Mouse (Mus musculus): Measurements from ENCODE around the gene Cnst. TPM values are rescaled to one million over a fixed set of nuclear protein-coding genes. Genes with fewer than 3 reads are reported as not detected.
"Not testable (repeated sequence)": the region's sequence is repeated elsewhere in the genome, so short reads cannot be mapped to it uniquely, and the experiment has no call there.

Cnst gene
- polyA plus RNA-seq, 1 experiment from 2014 or later = 33.5 TPM

- ATAC-seq (ENCODE audit: insufficient read depth, low FRiP score, low TSS enrichment) (no peak), DNase-seq (ENCODE audit: low spot score) (no peak)
- no peaks in the 10 kb centered on the region for H3K4me1 ChIP-seq (ENCODE audit: control insufficient read depth, insufficient read depth, low read length)
- H3K9ac ChIP-seq (ENCODE audit: low read length) = no peak overlapping the region
- H3K36me3 ChIP-seq (ENCODE audit: control insufficient read depth, insufficient read depth, low read length) = no peaks in the 10 kb centered on the region
- H3K4me3 ChIP-seq (ENCODE audit: low read depth, low read length) = no peak overlapping the region
- no peaks in the 10 kb centered on the region for H3K27me3 ChIP-seq (ENCODE audit: control insufficient read depth, insufficient read depth, low read length)
- no peaks in the 10 kb centered on the region for H3K9me3 ChIP-seq (ENCODE audit: control insufficient read depth, low read length)
- H3K27ac ChIP-seq (ENCODE audit: low read depth, low read length) = no peak overlapping the region
- H3K4me2 ChIP-seq (ENCODE audit: low read depth) = no peak overlapping the region
- 81% methylated on average over 11 of the region's 11 CpGs for WGBS
Measured at GRCm38 (mm10) chr1:179632746-179633413, 86.7 kb downstream of the Cnst start.

DNA sequence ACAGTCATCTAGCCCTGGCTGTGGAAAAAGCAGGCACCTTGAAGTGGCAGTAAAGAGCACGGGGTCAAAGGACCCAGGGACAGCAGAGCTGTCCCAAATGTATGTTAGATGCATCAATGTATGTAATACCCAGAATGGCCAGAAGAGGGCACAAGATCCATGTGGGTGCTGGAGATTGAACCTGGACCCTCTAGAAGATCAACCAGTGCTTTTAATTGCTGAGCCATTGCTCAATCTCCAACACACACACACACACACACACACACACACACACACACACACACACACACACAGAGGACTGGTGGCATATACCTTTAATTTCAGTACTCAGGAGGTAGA, 87.2 kb downstream of the Cnst start:
- Histone ChIP-seq H3K4me3 (ENCODE audit: low read depth, low read length) (no peak overlapping the region), H3K27me3 (ENCODE audit: control insufficient read depth, insufficient read depth, low read length) (no peaks in the 10 kb centered on the region), H3K9ac (ENCODE audit: low read length) (no peak overlapping the region), H3K4me2 (ENCODE audit: low read depth) (no peak overlapping the region), H3K36me3 (ENCODE audit: control insufficient read depth, insufficient read depth, low read length) (no peaks in the 10 kb centered on the region), H3K27ac (ENCODE audit: low read depth, low read length) (no peak overlapping the region), H3K4me1 (ENCODE audit: control insufficient read depth, insufficient read depth, low read length) (no peaks in the 10 kb centered on the region), H3K9me3 (ENCODE audit: control insufficient read depth, low read length) (no peaks in the 10 kb centered on the region)
- ATAC-seq (ENCODE audit: insufficient read depth, low FRiP score, low TSS enrichment) (no peak), DNase-seq (ENCODE audit: low spot score) (no peak)
- WGBS = 18% methylated on average over 1 of the region's 1 CpGs

GRCm38 (mm10) chr1:179634159-179634558, 88.0 kb downstream of the Cnst start:
- no peak overlapping the region for H3K9ac ChIP-seq (ENCODE audit: low read length)
- H3K36me3 ChIP-seq (ENCODE audit: control insufficient read depth, insufficient read depth, low read length) = no peaks in the 10 kb centered on the region
- no peak for DNase-seq (ENCODE audit: low spot score)
- no peak overlapping the region for H3K4me3 ChIP-seq (ENCODE audit: low read depth, low read length)
- no peak overlapping the region for H3K4me2 ChIP-seq (ENCODE audit: low read depth)
- no peaks in the 10 kb centered on the region for H3K4me1 ChIP-seq (ENCODE audit: control insufficient read depth, insufficient read depth, low read length)
- H3K27me3 ChIP-seq (ENCODE audit: control insufficient read depth, insufficient read depth, low read length) = no peaks in the 10 kb centered on the region
- WGBS = 88% methylated on average over 3 of the region's 3 CpGs
- no peaks in the 10 kb centered on the region for H3K9me3 ChIP-seq (ENCODE audit: control insufficient read depth, low read length)
- no peak for ATAC-seq (ENCODE audit: insufficient read depth, low FRiP score, low TSS enrichment)
- H3K27ac ChIP-seq (ENCODE audit: low read depth, low read length) = no peak overlapping the region

DNA sequence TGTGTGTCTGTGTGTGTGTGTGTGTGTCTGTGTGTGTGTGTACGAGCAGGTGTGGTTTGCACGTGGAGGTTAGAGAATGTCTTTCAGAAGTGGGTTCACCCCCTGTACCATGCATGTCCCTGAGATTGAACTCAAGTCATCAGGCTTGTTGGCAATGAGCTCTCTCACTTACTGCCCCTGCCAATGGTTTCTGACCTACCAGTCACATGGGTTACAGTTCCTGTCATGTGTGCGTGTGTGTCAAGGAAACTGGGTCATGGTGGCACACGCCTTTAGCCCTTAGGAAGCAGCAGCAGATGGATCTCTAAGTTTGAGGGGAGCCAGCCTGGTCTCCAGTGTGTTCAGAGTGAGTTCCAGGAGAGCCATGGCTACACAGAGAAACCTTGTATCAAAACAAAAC, 96.6 kb downstream of the Cnst start:
- Histone ChIP-seq H3K4me2 (ENCODE audit: low read depth) (no peak overlapping the region), H3K4me1 (ENCODE audit: control insufficient read depth, insufficient read depth, low read length) (no peaks in the 10 kb centered on the region), H3K4me3 (ENCODE audit: low read depth, low read length) (no peak overlapping the region), H3K9ac (ENCODE audit: low read length) (no peak overlapping the region), H3K9me3 (ENCODE audit: control insufficient read depth, low read length) (no peaks in the 10 kb centered on the region), H3K36me3 (ENCODE audit: control insufficient read depth, insufficient read depth, low read length) (no peaks in the 10 kb centered on the region), H3K27me3 (ENCODE audit: control insufficient read depth, insufficient read depth, low read length) (no peaks in the 10 kb centered on the region), H3K27ac (ENCODE audit: low read depth, low read length) (no peak overlapping the region)
- no peak for ATAC-seq (ENCODE audit: insufficient read depth, low FRiP score, low TSS enrichment)
- no peak for DNase-seq (ENCODE audit: low spot score)
- WGBS = 88% methylated on average over 4 of the region's 4 CpGs

- no peak overlapping the region for H3K27ac ChIP-seq (ENCODE audit: low read depth, low read length)
- no peaks in the 10 kb centered on the region for H3K27me3 ChIP-seq (ENCODE audit: control insufficient read depth, insufficient read depth, low read length)
- no peak overlapping the region for H3K4me3 ChIP-seq (ENCODE audit: low read depth, low read length)
- no peaks in the 10 kb centered on the region for H3K9me3 ChIP-seq (ENCODE audit: control insufficient read depth, low read length)
- no peaks in the 10 kb centered on the region for H3K36me3 ChIP-seq (ENCODE audit: control insufficient read depth, insufficient read depth, low read length)
- no peak overlapping the region for H3K4me2 ChIP-seq (ENCODE audit: low read depth)
- DNase-seq (ENCODE audit: low spot score) (no peak), ATAC-seq (ENCODE audit: insufficient read depth, low FRiP score, low TSS enrichment) (no peak)
- WGBS = 84% methylated on average over 3 of the region's 3 CpGs
- H3K4me1 ChIP-seq (ENCODE audit: control insufficient read depth, insufficient read depth, low read length) = no peaks in the 10 kb centered on the region
- H3K9ac ChIP-seq (ENCODE audit: low read length) = no peak overlapping the region
Measured at GRCm38 (mm10) chr1:179644151-179644550, 98.0 kb downstream of the Cnst start.

GRCm38 (mm10) chr1:179645101-179645979, 99.2 kb downstream of the Cnst start:
- peak; percentile 82 for DNase-seq (ENCODE audit: low spot score)
- 65% methylated on average over 13 of the region's 13 CpGs for WGBS
- Histone ChIP-seq H3K36me3 (ENCODE audit: control insufficient read depth, insufficient read depth, low read length) (no peaks in the 10 kb centered on the region), H3K4me1 (ENCODE audit: control insufficient read depth, insufficient read depth, low read length) (no peaks in the 10 kb centered on the region), H3K4me3 (ENCODE audit: low read depth, low read length) (no peak overlapping the region), H3K9ac (ENCODE audit: low read length) (no peak overlapping the region; the same call in 1 of the 2 replicates), H3K27me3 (ENCODE audit: control insufficient read depth, insufficient read depth, low read length) (no peaks in the 10 kb centered on the region), H3K9me3 (ENCODE audit: control insufficient read depth, low read length) (no peaks in the 10 kb centered on the region), H3K27ac (ENCODE audit: low read depth, low read length) (no peak overlapping the region), H3K4me2 (ENCODE audit: low read depth) (no peak overlapping the region)
- peak; percentile 55 for ATAC-seq (ENCODE audit: insufficient read depth, low FRiP score, low TSS enrichment)

GRCm38 (mm10) chr1:179645980-179646268, 99.8 kb downstream of the Cnst start:
- no peak; the same call in 1 of the 2 replicates for ATAC-seq (ENCODE audit: insufficient read depth, low FRiP score, low TSS enrichment)
- no peak overlapping the region for H3K4me2 ChIP-seq (ENCODE audit: low read depth)
- WGBS = 18% methylated on average over 4 of the region's 4 CpGs

DNA sequence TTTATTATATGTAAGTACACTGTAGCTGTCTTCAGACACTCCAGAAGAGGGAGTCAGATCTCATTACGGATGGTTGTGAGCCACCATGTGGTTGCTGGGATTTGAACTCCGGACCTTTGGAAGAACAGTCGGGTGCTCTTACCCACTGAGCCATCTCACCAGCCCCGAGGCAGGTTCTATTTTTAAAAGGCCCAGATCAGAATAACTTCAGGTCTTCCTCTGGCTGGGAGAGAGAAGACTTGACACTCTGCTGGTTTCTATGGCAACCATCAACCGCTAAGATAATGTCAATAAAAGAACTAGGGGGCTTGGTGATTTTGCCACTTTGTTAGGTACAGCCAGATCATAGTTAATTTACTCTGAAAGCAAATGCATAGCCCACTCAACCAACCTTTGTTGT, 102.5 kb downstream of the Cnst start:
- H3K9ac ChIP-seq (ENCODE audit: low read length); H3K9me3 ChIP-seq (ENCODE audit: control insufficient read depth, low read length); ATAC-seq (ENCODE audit: insufficient read depth, low FRiP score, low TSS enrichment); H3K4me3 ChIP-seq (ENCODE audit: low read depth, low read length); H3K27me3 ChIP-seq (ENCODE audit: control insufficient read depth, insufficient read depth, low read length); H3K4me2 ChIP-seq (ENCODE audit: low read depth); H3K36me3 ChIP-seq (ENCODE audit: control insufficient read depth, insufficient read depth, low read length); H3K4me1 ChIP-seq (ENCODE audit: control insufficient read depth, insufficient read depth, low read length); H3K27ac ChIP-seq (ENCODE audit: low read depth, low read length); DNase-seq (ENCODE audit: low spot score): not testable (repeated sequence)
- WGBS = 79% methylated on average over 4 of the region's 5 CpGs

More at GRCm38 (mm10) chr1:179645980-179646268, 99.8 kb downstream of the Cnst start:
- Histone ChIP-seq H3K4me1 (ENCODE audit: control insufficient read depth, insufficient read depth, low read length) (no peaks in the 10 kb centered on the region), H3K36me3 (ENCODE audit: control insufficient read depth, insufficient read depth, low read length) (no peaks in the 10 kb centered on the region), H3K27me3 (ENCODE audit: control insufficient read depth, insufficient read depth, low read length) (no peaks in the 10 kb centered on the region), H3K9ac (ENCODE audit: low read length) (no peak overlapping the region; the same call in 1 of the 2 replicates), H3K9me3 (ENCODE audit: control insufficient read depth, low read length) (no peaks in the 10 kb centered on the region), H3K4me3 (ENCODE audit: low read depth, low read length) (no peak overlapping the region), H3K27ac (ENCODE audit: low read depth, low read length) (no peak overlapping the region)
- no peak for DNase-seq (ENCODE audit: low spot score)

GRCm38 (mm10) chr1:179649324-179649723, 103.2 kb downstream of the Cnst start:
- Histone ChIP-seq H3K27me3 (ENCODE audit: control insufficient read depth, insufficient read depth, low read length) (no peaks in the 10 kb centered on the region), H3K4me2 (ENCODE audit: low read depth) (no peak overlapping the region), H3K36me3 (ENCODE audit: control insufficient read depth, insufficient read depth, low read length) (no peaks in the 10 kb centered on the region), H3K4me3 (ENCODE audit: low read depth, low read length) (no peak overlapping the region), H3K4me1 (ENCODE audit: control insufficient read depth, insufficient read depth, low read length) (no peaks in the 10 kb centered on the region), H3K9me3 (ENCODE audit: control insufficient read depth, low read length) (no peaks in the 10 kb centered on the region), H3K9ac (ENCODE audit: low read length) (no peak overlapping the region), H3K27ac (ENCODE audit: low read depth, low read length) (no peak overlapping the region)
- WGBS = 89% methylated on average over 3 of the region's 3 CpGs
- ATAC-seq (ENCODE audit: insufficient read depth, low FRiP score, low TSS enrichment) (no peak), DNase-seq (ENCODE audit: low spot score) (no peak)
